Mouse (Mus musculus) activated CD4-positive, CD25-positive, alpha-beta regulatory T cell, adult 9 weeks (primary cell): ENCODE results near the gene Pdzd11. TPM values are rescaled to one million over a fixed set of nuclear protein-coding genes. Genes with fewer than 3 reads are reported as not detected.

ENCODE experiments used
- polyA plus RNA-seq: library from polyadenylated mRNA; unstranded; fragments of 100-300 nt; shearing (Covaris generic); gene quantifications from one replicate; pipeline ENCODE4 v1.2.1, GENCODE M21; 2017

Pdzd11 gene
- polyA plus RNA-seq: 50.4 TPM

DNA sequence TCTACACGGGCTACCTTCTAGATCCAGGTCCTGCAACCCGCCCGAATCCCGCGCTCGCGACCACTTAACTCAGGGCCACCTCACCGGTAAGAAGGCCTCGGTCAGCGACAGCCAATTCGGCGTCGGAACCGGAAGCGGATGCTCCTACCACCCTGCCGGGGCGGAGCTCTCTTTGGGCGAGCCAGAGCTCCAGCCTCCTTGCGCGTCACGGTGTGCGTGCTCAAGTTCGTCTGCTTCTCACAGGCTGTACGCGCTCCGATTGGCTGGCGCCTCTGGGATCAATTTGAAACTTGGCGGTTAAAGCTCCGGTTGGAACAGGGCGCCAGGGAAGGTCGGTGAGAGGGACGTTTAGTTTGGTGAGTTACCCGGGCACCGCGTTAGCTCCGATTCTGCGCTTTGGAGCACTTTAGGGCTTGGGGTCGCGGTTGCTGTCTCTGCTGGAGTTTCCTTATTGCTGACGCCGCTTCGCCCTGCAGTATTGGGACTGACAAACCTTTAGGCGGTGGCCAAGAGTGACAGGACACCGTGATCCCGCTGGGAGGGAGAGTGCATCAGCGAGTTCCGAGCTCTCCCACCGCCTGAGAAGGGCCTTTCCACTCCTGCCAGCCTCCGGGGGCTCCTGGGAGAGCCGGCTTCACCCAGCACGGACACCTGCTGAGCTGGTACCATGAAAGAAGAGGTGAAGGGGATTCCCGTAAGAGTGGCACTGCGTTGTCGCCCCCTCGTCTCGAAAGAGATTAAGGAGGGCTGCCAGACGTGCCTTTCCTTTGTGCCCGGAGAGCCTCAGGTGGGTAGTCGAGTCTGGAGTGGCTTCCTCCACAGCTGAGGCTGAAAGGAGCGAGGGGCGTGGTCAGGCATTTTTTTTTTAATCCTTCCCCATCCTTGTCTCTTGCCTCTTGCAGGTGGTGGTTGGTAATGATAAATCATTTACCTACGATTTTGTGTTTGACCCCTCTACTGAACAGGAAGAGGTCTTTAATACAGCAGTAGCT is at the start of gene Pdzd11:
Gene Pdzd11, minus strand, starts transcription at position 767 of the 992 bp plus-strand sequence.

DNA sequence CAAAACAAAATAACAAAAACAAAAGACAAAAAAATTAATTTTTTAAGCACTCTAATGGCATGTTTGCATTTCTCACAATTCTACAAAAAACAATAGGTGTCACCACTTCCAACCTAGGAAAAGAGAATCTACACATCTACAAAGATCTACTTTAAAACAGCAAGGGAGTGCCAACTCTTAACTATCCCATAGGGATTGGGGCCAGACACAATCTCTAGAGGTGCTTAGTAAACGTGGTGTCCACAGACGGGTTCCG is 894 bp downstream of the Pdzd11 start, which contains the start of gene Kif4:
Gene Kif4, plus strand, starts transcription at position 192 of the 256 bp plus-strand sequence.

DNA sequence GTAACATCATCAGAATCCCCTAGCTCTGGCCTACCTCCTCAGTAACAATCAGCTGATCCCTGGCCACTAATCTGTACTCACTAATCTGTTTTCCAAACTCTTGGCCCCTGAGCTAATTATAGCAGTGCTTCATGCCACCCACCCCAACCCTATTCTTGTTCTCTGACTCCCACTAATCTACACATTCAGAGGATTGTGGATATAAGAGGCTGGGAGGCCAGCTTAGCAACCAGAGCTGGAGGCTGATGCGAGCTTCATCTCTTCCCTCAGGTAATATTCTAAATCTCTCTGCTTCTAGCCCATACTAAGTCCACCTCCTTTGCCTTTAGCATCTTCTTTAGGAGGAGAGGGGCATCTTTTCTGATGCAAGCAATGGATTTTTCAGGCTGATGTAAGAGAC is 21.1 kb downstream of the Pdzd11 start, which contains the start of gene Arr3:
Gene Arr3, plus strand, starts transcription at position 184 of the 400 bp plus-strand sequence.

DNA sequence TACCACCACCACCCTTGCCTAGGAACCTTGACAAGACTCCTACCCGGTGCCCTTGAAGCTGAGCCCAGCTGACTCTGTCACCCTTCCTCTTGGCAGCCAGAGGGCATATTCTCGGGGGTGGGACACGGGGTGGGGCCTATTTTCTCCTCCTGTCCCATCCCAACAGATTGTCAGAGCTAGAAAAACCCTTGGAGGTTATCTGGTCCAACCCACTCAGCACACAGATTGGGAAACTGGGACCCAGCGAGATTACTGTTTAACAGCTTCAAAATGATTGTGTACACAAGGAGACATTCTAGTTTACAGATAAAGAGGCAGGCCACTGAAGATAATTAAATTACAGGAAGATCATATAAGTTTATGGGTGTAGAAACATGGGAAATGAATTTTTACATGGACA is 31.6 kb downstream of the Pdzd11 start, which contains the start of gene P2ry4:
Gene P2ry4, minus strand, starts transcription at position 79 of the 400 bp plus-strand sequence.

Other genes starting within 250 kb of the Pdzd11 start
- not detected for gene Otud6a, start 197.6 kb downstream of the Pdzd11 start, polyA plus RNA-seq
- gene Awat2, start 183.9 kb downstream of the Pdzd11 start, polyA plus RNA-seq: 0.55 TPM
- gene Igbp1, start 132.3 kb downstream of the Pdzd11 start, polyA plus RNA-seq: 41.3 TPM
- not detected for gene Dgat2l6, start 101.7 kb downstream of the Pdzd11 start, polyA plus RNA-seq
- not detected for gene Awat1, start 54.3 kb downstream of the Pdzd11 start, polyA plus RNA-seq
- gene P2ry4, start 31.7 kb downstream of the Pdzd11 start, polyA plus RNA-seq: 0.06 TPM
- not detected for gene Arr3, start 21.1 kb downstream of the Pdzd11 start, polyA plus RNA-seq
- 3.4 TPM for gene Kif4, start 831 bp downstream of the Pdzd11 start, polyA plus RNA-seq
- gene Gdpd2, start 103.3 kb upstream of the Pdzd11 start, polyA plus RNA-seq: not detected
- gene Dlg3, start 141.2 kb upstream of the Pdzd11 start, polyA plus RNA-seq: 14.3 TPM